Mouse (Mus musculus): ENCODE measurements around the gene Qpctl. TPM values are rescaled to one million over a fixed set of nuclear protein-coding genes. Genes with fewer than 3 reads are reported as not detected.

The Qpctl gene
- total and polyA plus RNA-seq, 3 experiments = 3.1 to 6.5 TPM; not detected in 1

GRCm38 (mm10) chr7:19163752-19164151 lies 14.7 kb upstream of the Qpctl start:
- peak overlapping the region; percentile 9 to 34 for H3K4me3 ChIP-seq (ENCODE audit: control insufficient read depth in 1 of 2, insufficient read depth in 1 of 2, low read depth in 2 of 2, low read length in 2 of 2)
- no peaks in the 10 kb centered on the region for H3K79me2 ChIP-seq (ENCODE audit: control insufficient read depth, insufficient read depth, low read length, poor library complexity)
- peaks cover 6 to 28% of the 10 kb centered on the region in 2 experiments; a peak in 3 of 4 replicates for H3K4me1 ChIP-seq (ENCODE audit: control insufficient read depth in 1 of 2, insufficient read depth in 2 of 2, low read length in 2 of 2)
- H3K36me3 ChIP-seq (ENCODE audit: control insufficient read depth in 1 of 2, insufficient read depth in 2 of 2, low read length in 2 of 2) = peaks cover 0 to 7% of the 10 kb centered on the region in 2 experiments; a peak in 2 of 4 replicates
- DNase-seq (ENCODE audit: low read depth, low spot score) = no peak
- TF ChIP-seq USF1 (IDR thresholded peaks at IDR 0.05; ENCODE audit: low read depth, low read length) (peak; percentile 46; the same call in 1 of the 2 replicates), ZKSCAN1 (IDR thresholded peaks at IDR 0.05; ENCODE audit: low read depth, low read length) (no peak), CHD2 (IDR thresholded peaks at IDR 0.05; ENCODE audit: low read length) (no peak)
- no peaks in the 10 kb centered on the region for H3K27me3 ChIP-seq (ENCODE audit: control insufficient read depth in 1 of 2, insufficient read depth in 2 of 2, low read length in 2 of 2)
- no peaks in the 10 kb centered on the region for H3K9me3 ChIP-seq (replicated peaks; ENCODE audit: insufficient read depth, low read length)
- H3K9ac ChIP-seq (ENCODE audit: control insufficient read depth, low read depth, low read length, poor library complexity, severe bottlenecking) = peak overlapping the region; percentile 37
- H3K27ac ChIP-seq (ENCODE audit: control insufficient read depth, low read depth, low read length) = no peak overlapping the region

GRCm38 (mm10) chr7:19162928-19163327 lies 13.8 kb upstream of the Qpctl start:
- Histone ChIP-seq H3K27ac (ENCODE audit: control insufficient read depth, low read depth, low read length) (no peak overlapping the region), H3K27me3 (ENCODE audit: control insufficient read depth in 1 of 2, insufficient read depth in 2 of 2, low read length in 2 of 2) (no peaks in the 10 kb centered on the region), H3K9me3 (replicated peaks; ENCODE audit: insufficient read depth, low read length) (no peaks in the 10 kb centered on the region), H3K4me3 (ENCODE audit: control insufficient read depth in 1 of 2, insufficient read depth in 1 of 2, low read depth in 2 of 2, low read length in 2 of 2) (no peak overlapping the region), H3K79me2 (ENCODE audit: control insufficient read depth, insufficient read depth, low read length, poor library complexity) (no peaks in the 10 kb centered on the region), H3K4me1 (ENCODE audit: control insufficient read depth in 1 of 2, insufficient read depth in 2 of 2, low read length in 2 of 2) (peaks cover 6 to 28% of the 10 kb centered on the region in 2 experiments; a peak in 3 of 4 replicates), H3K36me3 (ENCODE audit: control insufficient read depth in 1 of 2, insufficient read depth in 2 of 2, low read length in 2 of 2) (peaks cover 0 to 7% of the 10 kb centered on the region in 2 experiments; a peak in 2 of 4 replicates), H3K9ac (ENCODE audit: control insufficient read depth, low read depth, low read length, poor library complexity, severe bottlenecking) (no peak overlapping the region)
- TF ChIP-seq E2F4 (IDR thresholded peaks at IDR 0.05; ENCODE audit: borderline replicate concordance, low read depth, low read length) = no peak
- no peak for TF ChIP-seq POLR2AphosphoS5 (IDR thresholded peaks at IDR 0.05; ENCODE audit: borderline replicate concordance, low read depth, low read length)
- TF ChIP-seq ZNF384 (IDR thresholded peaks at IDR 0.05; ENCODE audit: low read depth, low read length) = no peak
- no peak for TF ChIP-seq ZMIZ1 (IDR thresholded peaks at IDR 0.05; ENCODE audit: low read depth, low read length)
- no peak for TF ChIP-seq RAD21 (IDR thresholded peaks at IDR 0.05; ENCODE audit: low read depth, low read length)
- TF ChIP-seq USF2 (IDR thresholded peaks at IDR 0.05; ENCODE audit: borderline replicate concordance in 1 of 2, insufficient read depth in 1 of 2, low read depth in 1 of 2, low read length in 2 of 2) = no peak
- no peak for DNase-seq (ENCODE audit: low read depth, low spot score)

DNA sequence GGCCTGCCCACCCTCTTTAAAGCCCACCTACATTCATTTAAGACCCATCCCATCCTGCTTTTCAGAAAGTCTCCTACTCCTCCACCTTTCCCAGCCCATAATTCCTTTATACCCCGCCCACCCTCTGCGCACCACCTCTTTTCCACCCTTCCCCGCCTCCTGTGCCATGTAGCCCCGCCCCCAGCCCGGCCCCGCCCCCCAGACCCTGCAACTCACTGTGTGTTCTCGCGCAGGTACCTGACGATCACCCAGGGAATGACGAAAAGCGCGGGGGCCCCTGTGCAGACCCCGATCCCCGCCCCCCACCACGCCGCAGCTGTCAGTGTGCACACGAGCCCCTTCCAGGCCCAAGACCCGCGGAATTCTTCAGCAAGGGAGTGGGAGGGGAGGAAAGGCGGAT lies 11.0 kb upstream of the Qpctl start:
- H3K4me1 ChIP-seq (ENCODE audit: control insufficient read depth in 1 of 2, insufficient read depth in 2 of 2, low read length in 2 of 2) = peaks cover 3 to 20% of the 10 kb centered on the region in 2 experiments; a peak in 3 of 4 replicates
- H3K36me3 ChIP-seq (ENCODE audit: control insufficient read depth in 1 of 2, insufficient read depth in 2 of 2, low read length in 2 of 2) = peaks cover 0 to 5% of the 10 kb centered on the region in 2 experiments; a peak in 2 of 4 replicates
- no peak overlapping the region for H3K4me3 ChIP-seq (ENCODE audit: control insufficient read depth in 1 of 2, insufficient read depth in 1 of 2, low read depth in 2 of 2, low read length in 2 of 2)
- no peak overlapping the region for H3K27ac ChIP-seq (ENCODE audit: control insufficient read depth, low read depth, low read length)
- no peaks in the 10 kb centered on the region for H3K9me3 ChIP-seq (replicated peaks; ENCODE audit: insufficient read depth, low read length)
- H3K9ac ChIP-seq (ENCODE audit: control insufficient read depth, low read depth, low read length, poor library complexity, severe bottlenecking) = no peak overlapping the region
- no peak for DNase-seq (ENCODE audit: low read depth, low spot score)
- TF ChIP-seq MYB (IDR thresholded peaks at IDR 0.05; ENCODE audit: low read depth, low read length) (no peak), USF2 (IDR thresholded peaks at IDR 0.05; ENCODE audit: borderline replicate concordance in 1 of 2, insufficient read depth in 1 of 2, low read depth in 1 of 2, low read length in 2 of 2) (no peak), EP300 (IDR thresholded peaks at IDR 0.05; ENCODE audit: low read depth in 1 of 2, low read length in 2 of 2) (no peak), ZNF384 (IDR thresholded peaks at IDR 0.05; ENCODE audit: low read depth, low read length) (no peak), MAZ (IDR thresholded peaks at IDR 0.05; ENCODE audit: low read depth, low read length) (no peak), MAX (IDR thresholded peaks at IDR 0.05; ENCODE audit: low read length) (no peak), GATA1 (IDR thresholded peaks at IDR 0.05; ENCODE audit: low read depth, low read length) (no peak), NELFE (IDR thresholded peaks at IDR 0.05; ENCODE audit: low read depth, low read length) (no peak), SIN3A (IDR thresholded peaks at IDR 0.05; ENCODE audit: low read length) (no peak), MXI1 (IDR thresholded peaks at IDR 0.05; ENCODE audit: low read depth, low read length) (no peak), POLR2AphosphoS5 (IDR thresholded peaks at IDR 0.05; ENCODE audit: borderline replicate concordance, low read depth, low read length) (no peak), TBP (IDR thresholded peaks at IDR 0.05; ENCODE audit: low read depth, low read length) (no peak), UBTF (IDR thresholded peaks at IDR 0.05; ENCODE audit: borderline replicate concordance, insufficient read depth, low read depth, low read length) (no peak), RAD21 (IDR thresholded peaks at IDR 0.05; ENCODE audit: low read depth, low read length) (no peak), JUND (IDR thresholded peaks at IDR 0.05; ENCODE audit: low read depth, low read length) (no peak), POLR2AphosphoS2 (IDR thresholded peaks at IDR 0.05; ENCODE audit: low read length) (no peak), MAFK (IDR thresholded peaks at IDR 0.05; ENCODE audit: borderline replicate concordance, low read depth, low read length) (no peak), CHD2 (IDR thresholded peaks at IDR 0.05; ENCODE audit: low read length) (no peak)
- no peaks in the 10 kb centered on the region for H3K79me2 ChIP-seq (ENCODE audit: control insufficient read depth, insufficient read depth, low read length, poor library complexity)
- H3K27me3 ChIP-seq (ENCODE audit: control insufficient read depth in 1 of 2, insufficient read depth in 2 of 2, low read length in 2 of 2) = no peaks in the 10 kb centered on the region
